Mouse (Mus musculus): ENCODE measurements around the gene Rims3.

Rims3 gene

DNA sequence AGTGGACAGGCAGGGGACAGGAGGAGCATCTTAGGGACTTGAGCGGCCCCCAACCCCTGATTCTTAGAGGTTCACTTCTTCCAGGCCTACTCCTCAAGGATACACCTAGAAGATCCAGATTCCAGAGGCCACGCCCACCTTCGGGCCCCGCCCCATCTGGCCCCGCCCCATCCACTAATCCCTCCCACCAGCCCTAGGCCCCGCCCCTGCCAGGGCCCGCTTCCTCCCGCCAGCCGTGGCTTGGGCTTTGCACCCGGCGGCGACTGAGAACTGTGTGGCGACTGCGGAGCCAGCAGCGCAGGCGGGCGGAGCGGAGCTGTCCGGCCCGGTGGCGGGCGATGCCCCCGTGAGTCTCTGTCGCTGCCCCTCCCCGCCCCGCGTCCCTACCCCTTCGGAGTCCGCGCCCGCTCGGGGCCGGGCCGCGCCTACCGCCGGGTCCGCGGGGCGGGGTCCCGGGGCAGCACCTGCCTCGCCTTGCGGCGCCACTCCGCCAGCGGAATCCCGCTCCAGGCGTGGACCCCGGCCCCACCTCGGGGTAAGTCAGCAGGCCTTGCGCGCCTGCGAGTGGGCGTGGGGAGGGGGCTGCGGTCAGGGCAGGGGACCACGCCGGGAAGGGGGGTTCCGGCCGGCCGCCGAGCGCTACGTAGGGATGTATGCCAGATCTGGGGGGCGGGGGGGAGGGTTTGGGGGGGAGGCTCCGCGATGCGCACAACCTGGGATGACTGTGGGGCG is at the start of gene Rims3:
TSS of gene Rims3 (plus strand) at position 229 of the 732 bp plus-strand sequence.
- DNase-seq (ENCODE audit: inconsistent ontology term), result peak; percentile 68

DNA sequence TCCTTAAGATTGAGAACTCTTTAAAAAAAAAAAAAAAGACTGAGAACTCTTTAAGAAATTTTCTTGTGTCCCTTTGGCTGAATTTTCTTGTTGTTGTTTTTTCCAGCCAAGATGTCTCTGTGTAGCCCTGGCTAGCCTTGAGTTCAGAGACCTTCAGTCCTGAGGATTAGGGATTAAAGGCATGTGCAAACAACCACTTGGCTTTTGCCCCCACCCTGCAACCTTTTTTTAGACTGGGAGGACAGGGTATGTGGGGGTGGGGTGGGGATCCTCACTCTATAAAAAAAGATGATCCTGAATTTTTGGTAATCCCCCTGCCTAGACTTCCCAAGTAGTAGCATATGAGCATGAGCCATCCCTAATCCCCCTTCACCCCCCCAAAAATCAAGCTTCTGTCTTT is 48.8 kb upstream of the Rims3 start:
- DNase-seq (ENCODE audit: inconsistent ontology term), result no peak

DNA sequence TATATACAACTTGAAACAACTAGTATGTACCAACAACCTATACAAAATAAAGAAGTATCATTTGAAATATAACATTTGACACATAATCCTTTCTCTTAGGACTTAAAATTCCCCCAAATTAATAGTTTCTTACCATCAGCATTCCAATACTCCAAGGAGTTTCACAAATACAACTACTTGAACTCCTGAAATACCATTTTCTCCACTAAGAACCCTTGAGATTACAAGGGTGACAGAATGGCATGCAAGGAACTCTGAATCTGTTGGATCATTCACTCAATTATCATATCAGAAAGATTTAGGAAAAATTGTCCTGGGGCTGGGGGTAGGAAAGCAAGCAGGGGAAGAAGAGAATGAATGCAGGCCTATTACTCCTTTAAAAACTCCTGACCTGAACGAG is 40.9 kb upstream of the Rims3 start:
- no peak for DNase-seq (ENCODE audit: inconsistent ontology term)

DNA sequence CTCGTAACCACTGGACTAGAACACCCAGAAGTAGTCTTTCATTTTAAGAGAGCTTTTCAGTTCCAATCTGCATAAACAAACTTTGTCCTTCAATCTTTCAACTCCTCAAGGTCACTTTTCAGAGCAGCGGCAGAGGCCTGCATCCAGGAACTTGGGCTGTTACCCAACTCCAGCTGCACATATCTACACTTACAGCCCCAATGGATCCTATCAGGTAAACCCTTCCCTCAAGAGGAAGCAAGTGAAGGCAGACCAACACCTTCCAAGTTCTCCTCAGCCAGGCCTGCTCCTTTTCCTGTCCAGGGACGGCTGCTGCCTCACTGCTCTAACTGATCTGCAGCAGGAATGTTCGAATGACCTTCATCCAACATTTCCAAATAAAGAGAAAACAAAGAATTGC is 40.4 kb upstream of the Rims3 start:
- no peak for DNase-seq (ENCODE audit: inconsistent ontology term)

DNA sequence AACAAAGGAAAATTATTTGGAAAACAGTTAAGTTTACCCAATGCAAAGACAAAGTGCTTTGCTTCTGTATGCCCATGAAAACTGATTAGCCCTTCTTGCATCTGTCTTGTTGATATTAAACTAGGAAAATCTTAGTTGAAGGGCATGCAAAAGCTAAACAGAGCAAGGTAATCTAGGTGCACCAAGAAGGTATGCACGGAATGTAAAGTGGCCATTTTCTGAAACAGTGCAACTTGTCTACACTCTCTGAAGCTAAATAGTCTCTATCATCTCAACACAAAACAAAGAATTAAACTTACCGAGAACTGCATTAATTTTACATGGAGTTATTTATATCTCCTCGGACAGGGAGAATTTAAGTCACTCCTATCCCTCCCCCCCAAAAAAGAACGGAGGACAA is 39.5 kb upstream of the Rims3 start:
- DNase-seq (ENCODE audit: inconsistent ontology term), result no peak

DNA sequence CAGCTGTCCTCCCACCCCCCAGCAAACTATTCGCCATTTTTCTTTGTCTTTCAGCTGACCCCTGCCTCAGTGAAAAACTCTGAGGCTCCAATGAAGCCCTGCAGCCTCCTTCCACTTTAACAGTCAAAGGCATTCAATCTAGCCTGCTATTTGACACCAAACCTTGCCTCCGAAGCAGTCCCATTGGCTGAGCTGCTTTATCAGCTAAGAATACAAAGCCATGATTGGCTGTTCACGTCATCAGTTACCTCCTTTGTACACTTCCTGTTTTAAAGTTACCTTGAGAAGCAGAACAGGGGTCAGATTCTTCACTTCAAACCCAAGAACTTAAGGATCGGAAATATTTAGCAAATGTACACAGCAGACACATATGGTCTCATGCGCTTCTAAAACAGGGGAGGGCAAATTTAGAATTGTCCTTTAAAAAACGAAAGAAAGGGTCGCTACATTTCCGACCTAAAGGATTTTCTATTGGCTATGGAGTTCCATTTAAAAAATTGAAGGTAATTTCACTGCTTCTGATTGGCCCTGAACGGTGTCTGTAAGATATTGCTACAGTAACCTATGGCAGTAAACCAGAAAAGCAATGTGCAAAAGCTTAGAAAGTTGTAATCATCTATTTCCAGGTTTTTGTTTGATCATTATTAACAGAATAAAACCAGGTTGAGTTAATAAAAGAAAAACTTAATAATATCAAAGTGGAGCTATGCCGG is 38.8 kb upstream of the Rims3 start:
- DNase-seq (ENCODE audit: inconsistent ontology term), result peak; percentile 87

DNA sequence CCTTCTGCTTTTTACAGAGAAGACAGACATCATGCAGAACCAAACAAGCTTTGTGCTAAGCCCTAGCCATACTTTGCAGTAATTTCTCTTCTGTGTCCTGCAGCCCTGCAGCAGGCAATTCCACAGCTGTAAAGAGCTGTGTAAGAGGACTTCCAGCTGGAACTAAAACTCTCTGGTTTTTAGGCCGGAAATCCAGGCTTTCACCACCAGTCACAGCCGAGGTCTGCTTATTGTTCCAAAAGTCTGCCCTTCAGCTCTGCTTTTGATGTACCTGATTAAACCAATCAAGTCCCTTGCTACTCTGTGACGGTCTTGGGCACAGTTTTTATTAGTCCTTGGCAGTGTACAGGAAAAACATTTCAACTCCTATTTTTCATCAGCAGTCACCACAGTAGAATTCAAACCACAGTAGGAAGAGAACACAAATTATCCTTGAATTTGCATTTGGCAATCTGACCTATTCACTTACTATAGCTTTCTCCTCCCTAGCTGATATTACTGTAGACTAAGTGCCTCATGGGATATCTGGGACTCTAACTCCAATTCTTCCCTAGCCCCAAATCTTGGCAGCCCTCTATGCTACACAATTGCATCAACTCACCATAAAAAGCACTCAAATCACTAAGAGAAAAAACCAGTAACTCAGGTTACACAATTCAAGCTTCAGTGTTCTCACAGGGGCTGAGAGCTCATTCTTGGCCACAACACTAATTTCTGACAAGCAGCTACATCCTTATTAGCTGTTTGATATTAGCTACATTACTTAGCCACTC is 37.4 kb upstream of the Rims3 start:
- DNase-seq (ENCODE audit: inconsistent ontology term), result no peak

DNA sequence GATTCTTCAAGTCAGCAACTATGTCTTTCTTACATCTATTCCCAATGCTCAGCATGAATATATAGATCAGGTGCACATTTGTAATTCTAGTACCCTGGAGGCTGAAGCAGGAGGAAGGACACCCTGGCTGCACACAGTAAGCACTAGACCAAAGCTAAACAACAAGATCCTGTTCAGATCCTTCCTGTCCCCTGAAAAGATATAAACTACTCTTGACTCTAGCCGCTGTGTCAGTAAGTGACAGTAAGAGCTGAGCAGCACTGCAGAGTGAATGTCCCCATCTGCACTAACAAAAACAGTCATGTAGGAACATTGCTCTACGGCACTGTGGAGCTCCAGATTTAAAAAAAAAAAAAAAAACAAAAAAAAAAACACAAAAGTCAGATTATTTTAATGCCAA is 36.7 kb upstream of the Rims3 start:
- DNase-seq (ENCODE audit: inconsistent ontology term), result no peak

DNA sequence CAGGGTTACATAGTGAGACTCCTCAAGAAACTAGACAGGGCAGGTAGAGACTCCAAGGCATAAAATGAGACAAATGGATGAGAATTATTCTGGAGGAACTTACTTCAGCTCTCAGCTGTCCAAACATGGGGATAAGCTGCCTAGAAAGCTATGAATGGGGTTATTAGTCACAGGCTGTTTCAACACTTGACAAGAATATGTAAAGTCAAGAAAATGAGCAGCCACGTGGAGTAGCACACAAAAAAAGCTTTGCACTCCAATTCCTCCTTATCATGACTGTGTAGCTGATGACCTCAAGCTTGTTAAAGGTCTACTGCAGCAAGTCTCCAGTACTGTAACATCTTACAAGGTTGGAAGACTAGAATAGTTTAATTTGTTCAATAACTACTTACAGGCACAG is 35.3 kb upstream of the Rims3 start:
- no peak for DNase-seq (ENCODE audit: inconsistent ontology term)

DNA sequence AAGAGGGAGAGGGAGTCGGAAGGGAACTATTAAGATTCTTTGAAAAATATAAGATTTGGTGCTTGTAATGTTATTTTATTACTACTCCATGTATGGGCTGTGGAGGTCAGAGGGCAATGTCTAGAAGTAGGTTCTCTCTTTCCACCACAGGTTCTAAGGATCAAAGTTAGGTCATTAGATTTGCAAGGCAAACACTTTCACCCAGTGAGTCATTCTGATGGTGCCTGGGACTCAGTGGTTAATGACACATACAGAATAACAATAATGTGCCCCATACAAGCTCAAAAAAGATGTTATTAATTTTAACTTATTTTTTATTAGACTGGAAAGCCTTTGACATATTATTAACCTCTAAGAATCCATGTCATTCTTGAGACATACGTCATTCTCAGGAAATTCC is 34.7 kb upstream of the Rims3 start:
- no peak for DNase-seq (ENCODE audit: inconsistent ontology term)

DNA sequence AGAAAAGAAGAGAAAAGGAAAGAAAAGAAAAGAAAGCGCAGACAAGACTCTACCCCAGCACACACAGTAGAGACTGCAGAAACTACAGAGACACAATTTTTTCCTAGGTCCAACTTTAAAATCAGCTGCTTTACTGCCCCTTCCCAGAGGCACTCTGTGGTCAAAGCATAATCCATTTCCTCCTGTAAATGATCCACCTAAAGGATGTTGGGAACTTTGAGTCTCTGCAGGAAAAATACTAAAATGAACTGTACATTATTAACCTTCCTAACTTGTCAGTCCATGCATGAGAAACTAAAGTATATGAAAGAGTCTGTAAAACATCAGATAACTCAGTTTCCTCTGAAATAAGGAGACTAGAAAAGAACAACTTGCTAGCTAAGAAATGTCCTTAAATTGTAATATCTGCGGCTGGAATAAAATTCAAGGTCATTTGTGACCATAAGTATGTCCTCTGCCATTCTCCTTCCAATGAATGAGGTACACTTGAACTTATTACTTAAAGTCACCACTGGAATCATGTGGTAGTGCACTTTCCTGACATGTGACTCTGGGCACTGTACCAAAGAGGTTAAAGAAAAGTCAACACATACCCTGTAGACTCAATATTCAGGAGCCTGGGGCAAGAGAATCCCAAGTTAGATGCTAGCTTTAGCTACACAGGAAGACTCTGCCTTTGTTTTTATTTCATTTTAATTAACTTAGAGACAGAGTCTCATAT is 32.3 kb upstream of the Rims3 start:
- no peak for DNase-seq (ENCODE audit: inconsistent ontology term)

DNA sequence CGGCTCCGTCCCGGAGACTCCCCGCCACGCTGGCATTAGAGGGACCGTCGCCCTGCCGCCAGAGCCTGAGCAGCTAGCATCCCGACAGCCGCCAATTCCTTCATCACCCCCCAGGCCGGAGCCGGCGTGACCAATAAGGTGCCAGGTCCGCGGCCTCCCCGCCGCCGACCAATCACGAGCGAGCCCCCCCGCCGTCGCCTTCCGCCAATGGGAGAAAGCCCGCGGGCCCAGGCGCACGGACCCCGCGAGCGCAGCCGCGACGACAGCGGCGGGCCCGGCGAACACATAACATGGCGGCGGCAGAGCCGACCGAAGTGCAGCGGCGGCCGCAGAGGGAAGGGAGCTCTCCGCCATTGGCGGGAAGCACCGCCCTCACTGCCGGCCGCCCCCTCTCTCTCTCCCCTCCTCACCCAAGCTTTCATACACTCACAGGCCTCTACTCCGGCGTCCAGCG is 29.5 kb upstream of the Rims3 start:
- DNase-seq (ENCODE audit: inconsistent ontology term), result peak; percentile 99

DNA sequence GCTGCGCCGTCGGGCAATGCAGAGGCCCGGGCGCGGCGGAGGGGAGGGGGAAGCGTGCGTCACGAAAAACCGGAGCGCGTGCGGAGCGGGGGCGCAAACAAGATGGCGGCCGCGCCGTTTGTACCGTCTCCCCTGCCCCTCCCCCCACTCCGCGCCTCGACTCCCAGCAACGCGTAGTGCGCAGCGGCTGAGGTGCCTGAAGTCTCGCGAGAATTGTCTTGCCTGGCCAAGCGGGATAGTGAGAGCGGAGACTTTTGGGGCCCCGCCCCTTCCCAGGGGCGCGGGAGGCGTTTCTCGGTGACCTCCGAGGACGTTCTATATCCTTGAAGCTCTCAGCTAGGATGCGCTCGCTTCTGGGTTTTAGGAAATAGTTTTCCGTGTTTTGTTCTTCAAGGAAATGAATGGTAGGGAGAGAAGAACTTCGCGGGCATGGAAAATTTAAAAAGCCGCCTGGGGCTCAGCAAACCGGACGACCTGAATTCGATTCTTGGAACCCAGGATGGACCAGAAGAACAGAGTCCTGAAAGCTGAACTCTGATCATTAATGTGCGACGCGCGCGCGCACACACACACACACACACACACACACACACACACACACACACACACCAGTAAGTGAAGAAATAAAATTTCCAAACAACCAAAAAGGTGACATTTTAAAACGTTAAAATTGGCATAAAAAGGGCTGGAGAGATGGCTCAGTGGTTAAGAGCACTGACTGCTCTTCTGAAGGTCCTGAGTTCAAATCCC is 28.9 kb upstream of the Rims3 start:
- DNase-seq (ENCODE audit: inconsistent ontology term), result peak; percentile 99

DNA sequence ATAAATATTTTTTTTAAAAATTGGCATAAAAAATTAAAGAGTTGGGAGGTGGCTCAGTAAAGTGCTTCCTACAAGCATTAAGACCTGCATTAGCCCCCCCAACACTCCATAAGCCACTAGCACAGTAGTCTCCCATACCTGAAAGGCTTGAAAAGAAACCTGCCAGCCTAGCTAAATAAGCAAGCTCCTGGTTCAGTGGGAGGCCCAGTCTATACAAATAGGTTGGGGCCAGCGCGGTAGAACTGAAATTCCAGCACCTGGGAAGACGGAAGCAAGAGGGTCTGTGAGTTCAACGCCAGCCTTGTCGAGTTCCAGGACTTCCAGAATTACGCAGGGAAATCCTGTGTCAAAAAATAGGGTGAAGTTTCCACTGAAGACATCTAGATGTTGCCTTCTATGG is 28.2 kb upstream of the Rims3 start:
- DNase-seq (ENCODE audit: inconsistent ontology term), result no peak

DNA sequence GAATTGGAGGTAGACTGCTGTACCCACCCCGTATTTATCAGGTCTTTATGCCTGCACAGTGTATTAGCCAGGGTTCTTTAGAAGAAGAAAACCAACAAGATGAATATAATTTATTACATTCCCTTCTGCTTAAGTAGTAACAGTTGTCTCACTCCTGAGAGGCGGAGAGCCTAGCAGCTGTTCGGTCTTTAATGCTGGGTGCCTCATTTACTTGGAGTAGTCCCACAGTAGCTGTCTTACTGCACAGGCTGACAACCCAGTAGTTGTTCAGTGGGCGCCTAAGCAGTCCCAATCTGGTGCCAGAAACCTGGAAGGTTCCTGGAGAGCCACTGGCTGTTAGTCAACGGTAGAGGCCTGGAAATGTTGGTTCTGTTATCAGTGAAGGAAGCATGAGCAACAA is 23.8 kb upstream of the Rims3 start:
- DNase-seq (ENCODE audit: inconsistent ontology term), result no peak

DNA sequence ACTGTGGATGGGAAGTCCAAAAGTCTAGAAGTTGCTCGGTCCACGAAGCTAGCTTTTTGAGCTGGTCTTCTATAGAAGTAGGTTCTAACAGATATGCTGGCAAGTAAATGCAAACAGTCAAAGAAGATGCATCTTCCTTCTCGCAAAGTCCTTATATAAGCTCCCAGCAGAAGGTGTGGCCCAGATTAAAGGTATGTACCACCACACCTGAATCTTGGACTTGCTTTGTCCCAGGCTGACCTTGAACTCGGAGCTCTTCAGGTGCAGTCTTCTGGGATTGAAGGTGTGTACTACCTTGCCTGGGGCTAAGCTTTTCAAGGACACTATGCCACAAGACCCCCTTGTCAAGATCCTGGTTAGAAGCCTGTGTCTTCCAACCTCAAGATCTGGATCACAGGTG is 23.1 kb upstream of the Rims3 start, which contains the start of gene Nfyc:
TSS of gene Nfyc (minus strand) at position 101 of the 400 bp plus-strand sequence.
- DNase-seq (ENCODE audit: inconsistent ontology term), result no peak

DNA sequence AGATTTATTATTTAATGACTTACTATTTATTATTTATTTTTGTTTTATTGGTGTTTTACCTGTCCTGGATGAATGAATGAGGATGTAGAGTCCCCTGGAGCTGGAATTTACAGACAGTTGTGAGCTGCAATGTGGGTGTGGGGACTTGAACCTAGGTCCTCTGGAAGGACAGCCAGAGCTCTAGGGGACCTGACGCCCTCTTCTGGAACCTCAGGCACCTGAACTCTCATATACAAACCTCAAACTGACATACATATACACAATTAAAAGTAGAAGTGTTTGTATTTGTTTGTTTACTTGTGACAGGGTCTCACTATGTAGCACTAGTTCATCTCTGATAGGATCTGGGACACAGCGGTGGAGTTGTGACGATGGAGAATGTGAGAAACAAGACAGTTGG is 13.3 kb upstream of the Rims3 start:
- no peak for DNase-seq (ENCODE audit: inconsistent ontology term)

DNA sequence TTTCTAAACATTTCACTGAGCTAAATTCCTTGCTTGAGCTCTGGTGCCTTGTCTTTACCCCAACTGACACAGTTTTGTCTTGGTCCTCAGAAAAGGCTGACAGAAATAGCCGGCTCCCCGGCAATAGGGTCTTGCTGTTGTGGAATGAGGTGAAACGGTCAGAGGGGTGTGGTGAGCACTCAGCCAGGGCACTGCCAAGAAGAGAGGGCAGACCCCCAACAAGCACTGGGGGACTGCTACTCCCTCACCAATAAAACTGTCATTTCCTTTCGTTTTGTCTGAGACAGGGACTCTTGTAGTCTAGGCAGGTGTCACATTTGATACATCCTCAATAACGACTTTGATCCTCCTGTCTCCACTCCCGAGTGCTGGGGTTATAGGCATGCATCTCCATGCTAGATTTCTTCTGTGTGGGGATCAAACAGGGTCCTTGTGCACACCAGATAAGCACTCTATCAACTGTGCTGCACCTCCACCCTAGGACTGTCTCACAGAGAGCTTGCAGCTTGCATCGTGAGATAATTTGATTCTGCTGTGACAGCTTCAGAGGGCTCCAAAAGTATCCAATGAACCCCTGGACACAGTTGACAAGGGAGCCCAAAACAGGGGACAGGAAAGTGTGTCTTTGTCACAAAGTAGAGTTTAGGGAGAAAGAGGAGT is 10.1 kb upstream of the Rims3 start:
- no peak for DNase-seq (ENCODE audit: inconsistent ontology term)

DNA sequence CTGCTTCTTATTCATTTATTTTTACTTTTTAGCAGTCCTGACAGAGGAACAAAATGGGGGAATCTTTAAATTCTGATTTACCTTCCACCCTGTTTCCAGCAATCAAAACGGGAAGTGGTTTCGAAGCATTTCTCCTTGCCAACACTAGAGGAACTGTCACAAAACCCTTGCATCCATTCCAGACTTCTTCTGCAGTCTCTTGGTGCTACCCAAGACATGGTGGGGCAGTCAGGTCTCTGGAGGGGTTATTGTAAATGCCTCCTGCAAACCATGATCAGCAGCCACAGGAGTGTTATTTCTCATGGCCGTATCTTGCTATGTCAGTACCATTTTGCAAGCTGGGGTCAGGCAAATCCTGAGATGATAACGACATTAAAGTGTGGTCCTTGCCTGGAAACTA is 9.5 kb upstream of the Rims3 start:
- DNase-seq (ENCODE audit: inconsistent ontology term), result no peak

DNA sequence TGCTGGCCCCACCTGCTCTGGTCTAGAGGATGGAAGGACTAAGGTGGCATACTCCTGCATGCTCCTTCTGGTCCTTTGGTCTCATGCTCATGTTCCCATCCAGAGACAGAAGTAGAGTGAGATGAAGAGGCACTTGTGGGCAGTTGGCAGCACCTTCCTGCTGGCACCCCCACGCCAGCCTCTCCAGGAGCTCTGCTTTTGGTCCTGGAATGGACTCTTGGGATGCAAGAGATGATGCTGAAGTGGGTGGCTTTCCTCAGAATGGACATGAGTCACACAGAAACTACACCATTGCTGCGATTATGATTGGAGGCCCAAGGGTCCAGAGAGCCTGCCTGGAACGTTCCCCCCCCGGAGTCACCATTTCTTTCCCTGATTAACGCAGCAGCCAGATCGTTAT is 5.7 kb upstream of the Rims3 start:
- no peak for DNase-seq (ENCODE audit: inconsistent ontology term)

DNA sequence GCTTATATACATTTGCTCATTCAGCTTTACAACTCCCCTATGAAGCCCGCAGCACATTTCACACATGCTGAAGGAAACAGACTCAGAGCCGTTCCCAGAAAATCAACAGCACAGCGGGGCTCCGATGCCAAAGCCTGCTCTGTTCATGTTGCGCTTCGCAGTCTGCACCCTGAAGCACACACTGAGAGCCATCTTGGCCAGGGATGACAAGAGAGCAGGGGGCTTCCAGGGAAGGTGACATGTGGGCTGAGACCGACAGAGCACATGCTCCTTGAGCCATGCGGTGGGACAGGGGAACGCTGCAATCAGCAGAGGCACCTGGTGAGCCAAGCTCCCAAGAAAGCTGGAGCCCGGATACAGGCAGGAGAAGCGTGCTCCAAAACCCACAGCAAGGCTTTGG is 5.2 kb upstream of the Rims3 start:
- DNase-seq (ENCODE audit: inconsistent ontology term), result no peak
